Mouse (Mus musculus): Measurements from ENCODE around the gene Nrp1. TPM values are rescaled to one million over a fixed set of nuclear protein-coding genes. Genes with fewer than 3 reads are reported as not detected.

The Nrp1 gene
- polyA plus RNA-seq, 1 experiment from 2014 or later, result 133 TPM

DNA sequence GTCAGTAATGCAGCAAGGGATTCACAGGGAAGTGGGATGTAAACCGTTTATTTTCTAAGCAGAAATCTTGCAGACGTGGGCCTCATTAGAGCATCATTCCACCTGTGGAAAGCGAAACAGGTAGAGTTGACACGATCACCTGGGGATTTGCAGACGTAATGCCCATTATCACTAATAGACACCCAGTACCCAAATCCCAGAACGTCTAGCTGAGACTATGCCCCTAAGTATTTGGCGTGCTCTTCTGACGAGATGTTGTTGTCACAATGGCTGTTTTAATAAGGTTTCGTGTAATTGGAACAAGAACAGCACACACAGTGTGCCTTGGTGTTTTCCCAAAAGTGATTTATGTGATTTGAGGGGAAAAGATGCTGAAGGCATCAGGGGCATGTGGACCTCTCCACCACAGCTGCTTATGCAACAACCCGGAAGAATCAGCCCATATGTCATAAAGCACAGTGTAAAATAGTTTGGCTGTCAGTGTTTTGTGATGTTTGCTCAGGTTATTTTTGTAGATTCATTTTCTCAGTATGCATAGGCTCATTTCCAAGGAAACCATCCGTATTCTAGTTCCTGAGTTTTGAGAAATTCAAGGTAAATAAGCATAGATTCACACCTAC lies 40.2 kb downstream of the Nrp1 start:
- Histone ChIP-seq H3K9ac (no peak overlapping the region), H3K9me3 (no peaks in the 10 kb centered on the region), H3K27ac (no peak overlapping the region), H3K27me3 (no peaks in the 10 kb centered on the region), H3K4me1 (peaks cover 3% of the 10 kb centered on the region; the same call in 1 of the 2 replicates), H3K36me3 (no peaks in the 10 kb centered on the region), H3K4me3 (no peak overlapping the region), H3K4me2 (no peak overlapping the region)
- ATAC-seq (ENCODE audit: borderline replicate concordance, extremely low read depth, low FRiP score, low TSS enrichment), result no peak
- WGBS, result 76% methylated on average over 11 of the region's 11 CpGs

GRCm38 (mm10) chr8:128400286-128400685 lies 41.9 kb downstream of the Nrp1 start:
- ATAC-seq (ENCODE audit: borderline replicate concordance, extremely low read depth, low FRiP score, low TSS enrichment), result no peak
- no peaks in the 10 kb centered on the region for H3K9me3 ChIP-seq
- no peak overlapping the region for H3K4me2 ChIP-seq
- H3K4me3 ChIP-seq, result no peak overlapping the region
- H3K4me1 ChIP-seq, result peaks cover 3% of the 10 kb centered on the region; the same call in 1 of the 2 replicates
- no peaks in the 10 kb centered on the region for H3K27me3 ChIP-seq
- no peaks in the 10 kb centered on the region for H3K36me3 ChIP-seq
- H3K9ac ChIP-seq, result no peak overlapping the region
- 59% methylated on average over 5 of the region's 5 CpGs for WGBS
- H3K27ac ChIP-seq, result no peak overlapping the region

DNA sequence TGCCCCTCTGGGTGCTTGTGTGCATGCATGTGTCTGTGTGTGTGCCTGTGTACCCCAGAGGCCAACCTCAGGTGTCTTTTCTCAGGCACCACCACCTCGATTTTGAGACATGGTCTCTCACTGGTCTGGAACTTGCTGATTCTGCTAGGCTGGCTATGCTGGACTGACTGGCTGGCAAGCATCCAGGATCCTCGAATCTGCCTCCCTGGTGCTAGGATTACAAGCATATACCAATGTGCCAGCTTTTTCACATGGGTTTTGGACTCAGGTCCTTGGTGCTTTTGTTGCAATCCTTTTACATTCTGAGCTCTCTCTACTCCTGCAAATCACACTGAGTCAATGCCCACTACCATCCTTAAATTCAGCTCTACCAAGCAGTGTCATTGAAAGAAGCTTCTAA lies 46.5 kb downstream of the Nrp1 start:
- Histone ChIP-seq H3K9ac (no peak overlapping the region), H3K27me3 (no peaks in the 10 kb centered on the region), H3K27ac (no peak overlapping the region), H3K36me3 (no peaks in the 10 kb centered on the region), H3K4me1 (no peaks in the 10 kb centered on the region), H3K4me3 (no peak overlapping the region), H3K4me2 (no peak overlapping the region), H3K9me3 (no peaks in the 10 kb centered on the region)
- 60% methylated on average over 2 of the region's 2 CpGs for WGBS
- ATAC-seq (ENCODE audit: borderline replicate concordance, extremely low read depth, low FRiP score, low TSS enrichment), result no peak

DNA sequence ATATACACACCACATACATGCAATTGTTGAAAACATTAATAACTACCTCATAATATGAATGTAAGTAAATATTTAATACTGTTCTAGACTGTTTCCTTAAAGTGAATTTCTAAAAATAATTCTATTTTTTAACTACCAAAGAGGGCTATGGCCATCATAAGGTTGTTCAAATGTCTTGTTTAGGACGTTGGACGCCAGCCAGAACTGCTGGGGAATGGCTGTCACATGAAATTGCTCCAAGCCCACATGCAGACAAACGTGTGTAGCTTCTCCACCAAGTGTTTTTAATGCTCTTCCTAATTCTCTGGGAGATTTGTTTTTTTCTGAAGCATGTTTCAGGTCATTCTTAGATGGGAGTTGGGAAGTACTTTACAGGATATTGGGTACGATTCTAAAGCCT lies 55.0 kb downstream of the Nrp1 start:
- Histone ChIP-seq H3K4me2 (no peak overlapping the region), H3K27me3 (no peaks in the 10 kb centered on the region), H3K4me3 (no peak overlapping the region), H3K27ac (no peak overlapping the region), H3K36me3 (no peaks in the 10 kb centered on the region), H3K9ac (no peak overlapping the region), H3K9me3 (no peaks in the 10 kb centered on the region), H3K4me1 (peaks cover 48% of the 10 kb centered on the region)
- 50% methylated on average over 4 of the region's 4 CpGs for WGBS
- no peak for ATAC-seq (ENCODE audit: borderline replicate concordance, extremely low read depth, low FRiP score, low TSS enrichment)

- Histone ChIP-seq H3K27ac (peak overlapping the region; percentile 70), H3K9me3 (no peaks in the 10 kb centered on the region), H3K9ac (no peak overlapping the region), H3K27me3 (no peaks in the 10 kb centered on the region), H3K4me2 (no peak overlapping the region), H3K4me1 (peaks cover 48% of the 10 kb centered on the region), H3K36me3 (0 out of 2 replicates have a peak, but pooled peaks cover 9% of the 10 kb centered on the region), H3K4me3 (no peak overlapping the region)
- WGBS, result 35% methylated on average over 4 of the region's 4 CpGs
- peak; percentile 41; the same call in 1 of the 2 replicates for ATAC-seq (ENCODE audit: borderline replicate concordance, extremely low read depth, low FRiP score, low TSS enrichment)
These were observed 57.6 kb downstream of the Nrp1 start for GRCm38 (mm10) chr8:128415730-128416684.

DNA sequence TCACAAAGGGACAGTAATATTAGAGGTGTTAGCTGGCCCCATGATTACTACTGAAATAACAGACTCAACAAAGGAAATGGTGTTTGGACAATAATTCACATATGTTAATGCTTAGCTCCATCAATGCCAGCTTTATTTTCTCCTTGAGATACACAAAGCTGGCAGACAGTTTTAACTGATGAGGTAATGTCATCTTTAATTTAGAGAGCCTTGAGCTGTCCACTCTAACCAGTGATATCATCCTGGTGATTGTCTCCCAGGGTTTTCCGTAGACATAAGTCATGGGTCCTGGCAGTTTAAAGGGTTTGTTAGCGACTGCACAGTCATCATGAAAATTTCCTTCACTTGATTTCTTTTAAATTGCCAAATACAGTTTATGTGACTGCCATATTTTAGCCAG lies 58.5 kb downstream of the Nrp1 start:
- no peak for ATAC-seq (ENCODE audit: borderline replicate concordance, extremely low read depth, low FRiP score, low TSS enrichment)
- Histone ChIP-seq H3K27me3 (no peaks in the 10 kb centered on the region), H3K4me3 (no peak overlapping the region), H3K27ac (no peak overlapping the region; the same call in 1 of the 2 replicates), H3K4me2 (no peak overlapping the region), H3K4me1 (peaks cover 48% of the 10 kb centered on the region), H3K36me3 (0 out of 2 replicates have a peak, but pooled peaks cover 14% of the 10 kb centered on the region), H3K9ac (no peak overlapping the region), H3K9me3 (no peaks in the 10 kb centered on the region)
- WGBS, result 42% methylated on average over 2 of the region's 2 CpGs

GRCm38 (mm10) chr8:128417956-128418796 lies 59.8 kb downstream of the Nrp1 start:
- peaks cover 42% of the 10 kb centered on the region for H3K4me1 ChIP-seq
- H3K9me3 ChIP-seq, result no peaks in the 10 kb centered on the region
- no peak for ATAC-seq (ENCODE audit: borderline replicate concordance, extremely low read depth, low FRiP score, low TSS enrichment)
- 0 out of 2 replicates have a peak, but pooled peaks cover 15% of the 10 kb centered on the region for H3K36me3 ChIP-seq
- H3K4me3 ChIP-seq, result no peak overlapping the region
- no peaks in the 10 kb centered on the region for H3K27me3 ChIP-seq
- no peak overlapping the region for H3K27ac ChIP-seq
- H3K9ac ChIP-seq, result no peak overlapping the region
- 77% methylated on average over 10 of the region's 10 CpGs for WGBS
- H3K4me2 ChIP-seq, result no peak overlapping the region

GRCm38 (mm10) chr8:128419984-128420383 lies 61.6 kb downstream of the Nrp1 start:
- Histone ChIP-seq H3K27ac (no peak overlapping the region), H3K9ac (no peak overlapping the region), H3K4me3 (no peak overlapping the region), H3K4me1 (peaks cover 25% of the 10 kb centered on the region), H3K4me2 (no peak overlapping the region), H3K27me3 (no peaks in the 10 kb centered on the region), H3K9me3 (no peaks in the 10 kb centered on the region), H3K36me3 (0 out of 2 replicates have a peak, but pooled peaks cover 15% of the 10 kb centered on the region)
- ATAC-seq (ENCODE audit: borderline replicate concordance, extremely low read depth, low FRiP score, low TSS enrichment), result no peak

DNA sequence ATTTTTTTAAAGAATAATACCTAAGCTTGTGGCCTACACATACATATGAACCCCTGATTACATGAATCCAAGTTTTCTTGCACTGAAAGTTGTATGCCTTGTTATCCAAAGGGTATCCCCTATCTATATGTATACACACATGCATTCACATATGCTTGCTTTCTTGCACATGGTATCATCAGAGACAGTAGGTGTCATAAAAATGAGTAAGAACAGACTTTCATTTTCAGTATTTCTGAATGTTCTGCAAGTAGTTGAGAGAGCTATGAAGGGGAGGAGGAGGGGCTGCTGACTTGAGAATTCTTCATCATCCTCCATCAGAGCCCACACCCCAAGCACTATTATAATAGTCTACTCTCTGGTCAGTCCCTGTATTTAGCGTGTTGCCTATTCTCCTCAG lies 62.0 kb downstream of the Nrp1 start:
- no peak overlapping the region for H3K4me3 ChIP-seq
- 90% methylated on average over 1 of the region's 1 CpGs for WGBS

DNA sequence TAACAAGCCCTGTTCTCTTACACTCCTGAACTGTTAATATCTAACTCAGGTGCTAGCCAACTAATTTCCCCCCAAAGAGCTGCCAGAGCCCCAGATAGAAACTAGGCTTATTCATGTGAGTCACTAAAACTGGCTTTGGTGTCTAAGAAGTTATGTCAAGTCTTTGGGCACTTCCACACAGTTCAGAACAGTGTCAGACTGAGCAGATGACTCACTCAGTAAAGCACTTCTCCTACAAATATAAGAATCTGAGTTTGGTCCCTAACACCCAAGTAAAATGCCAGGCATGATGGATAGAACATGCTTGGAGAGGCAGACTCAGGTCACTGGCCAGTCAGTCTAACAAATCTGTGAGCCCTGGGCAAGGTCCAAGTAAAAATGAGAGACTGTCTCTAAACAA lies 65.4 kb downstream of the Nrp1 start:
- Histone ChIP-seq H3K4me2 (no peak overlapping the region), H3K27ac (no peak overlapping the region), H3K9ac (no peak overlapping the region), H3K9me3 (no peaks in the 10 kb centered on the region), H3K27me3 (no peaks in the 10 kb centered on the region), H3K36me3 (peaks cover 38% of the 10 kb centered on the region), H3K4me1 (no peaks in the 10 kb centered on the region), H3K4me3 (no peak overlapping the region)
- ATAC-seq (ENCODE audit: borderline replicate concordance, extremely low read depth, low FRiP score, low TSS enrichment), result no peak

More for the DNA sequence above, 62.0 kb downstream of the Nrp1 start:
- no peak overlapping the region for H3K4me2 ChIP-seq
- H3K36me3 ChIP-seq, result 0 out of 2 replicates have a peak, but pooled peaks cover 15% of the 10 kb centered on the region
- ATAC-seq (ENCODE audit: borderline replicate concordance, extremely low read depth, low FRiP score, low TSS enrichment), result no peak
- no peaks in the 10 kb centered on the region for H3K27me3 ChIP-seq
- no peaks in the 10 kb centered on the region for H3K9me3 ChIP-seq
- H3K9ac ChIP-seq, result no peak overlapping the region
- H3K27ac ChIP-seq, result no peak overlapping the region
- H3K4me1 ChIP-seq, result peaks cover 21% of the 10 kb centered on the region

- 44% methylated on average over 7 of the region's 7 CpGs for WGBS
- no peak overlapping the region for H3K9ac ChIP-seq
- peaks cover 41% of the 10 kb centered on the region for H3K36me3 ChIP-seq
These were observed 66.4 kb downstream of the Nrp1 start for GRCm38 (mm10) chr8:128424626-128425333.

More at GRCm38 (mm10) chr8:128424626-128425333, 66.4 kb downstream of the Nrp1 start:
- Histone ChIP-seq H3K4me2 (no peak overlapping the region), H3K4me3 (no peak overlapping the region), H3K4me1 (no peaks in the 10 kb centered on the region), H3K9me3 (no peaks in the 10 kb centered on the region), H3K27ac (no peak overlapping the region), H3K27me3 (no peaks in the 10 kb centered on the region)
- ATAC-seq (ENCODE audit: borderline replicate concordance, extremely low read depth, low FRiP score, low TSS enrichment), result no peak

Measured in lung, embryonic 15.5 days (tissue).